Mouse (Mus musculus) MEL (cell line): ENCODE results near the gene Hsph1. TPM values are rescaled to one million over a fixed set of nuclear protein-coding genes. Genes with fewer than 3 reads are reported as not detected.
A peak's percentile ranks its signal among the peaks of the same experiment; 100 is the strongest.

Source experiments
- DNase-seq: peaks from one replicate; pipeline ENCODE4 v3.0.0; 2011; ENCODE audit warnings: low read depth, low spot score
- H3K27ac ChIP-seq: 2 replicates; pipeline ENCODE4 v1.5.1; 2012; ENCODE audit warnings: low read depth, mild to moderate bottlenecking, control low read depth, low read length, moderate library complexity; ENCODE audit not compliant: control insufficient read depth
- H3K27me3 ChIP-seq, 2 experiments: fragments of 150-350 bp in 1 of 2; sonication (generic) in 1 of 2; 2 replicates each; pipeline ENCODE4 v1.6.1; 2012; ENCODE audit warnings: low read length in 2 of 2, mild to moderate bottlenecking in 2 of 2, improper control_type of control experiment in 1 of 2, moderate library complexity in 1 of 2; ENCODE audit not compliant: insufficient read depth in 2 of 2, control insufficient read depth in 1 of 2
- H3K36me3 ChIP-seq, 2 experiments: 2 replicates each; pipeline ENCODE4 v1.6.1; 2012 to 2014; ENCODE audit warnings: low read length in 2 of 2, improper control_type of control experiment in 1 of 2, inconsistent platforms in 1 of 2, mild to moderate bottlenecking in 1 of 2; ENCODE audit not compliant: insufficient read depth in 2 of 2, control insufficient read depth in 1 of 2
- H3K4me1 ChIP-seq, 2 experiments: fragments of 150-350 bp in 1 of 2; sonication (generic) in 1 of 2; 2 replicates each; pipeline ENCODE4 v1.6.1; 2012; ENCODE audit warnings: low read length in 2 of 2, improper control_type of control experiment in 1 of 2, mild to moderate bottlenecking in 1 of 2; ENCODE audit not compliant: insufficient read depth in 2 of 2, control insufficient read depth in 1 of 2
- H3K4me3 ChIP-seq, 2 experiments: fragments of 150-350 bp in 1 of 2; sonication (generic) in 1 of 2; 2 replicates each; pipeline ENCODE4 v1.5.1; 2012; ENCODE audit warnings: low read depth in 2 of 2, low read length in 2 of 2, mild to moderate bottlenecking in 2 of 2, moderate library complexity in 2 of 2, control low read depth in 1 of 2, improper control_type of control experiment in 1 of 2; ENCODE audit not compliant: control insufficient read depth in 1 of 2, insufficient read depth in 1 of 2
- H3K79me2 ChIP-seq: 2 replicates; pipeline ENCODE4 v1.6.1; 2012; ENCODE audit warnings: mild to moderate bottlenecking, low read length, moderate library complexity; ENCODE audit not compliant: control insufficient read depth, poor library complexity, insufficient read depth
- H3K9ac ChIP-seq: 2 replicates; pipeline ENCODE4 v1.6.1; 2012; ENCODE audit warnings: low read depth, mild to moderate bottlenecking, control low read depth, low read length, moderate library complexity; ENCODE audit not compliant: control insufficient read depth, poor library complexity, severe bottlenecking
- H3K9me3 ChIP-seq: fragments of 150-350 bp; sonication (generic); replicated peaks from 2 replicates; pipeline ENCODE4 v1.6.1; 2012; ENCODE audit warnings: mild to moderate bottlenecking, low read length, improper control_type of control experiment, moderate library complexity; ENCODE audit not compliant: insufficient read depth
- BHLHE40 ChIP-seq: IDR thresholded peaks from 2 replicates; pipeline ENCODE4 v1.6.1; 2012; ENCODE audit warnings: low read depth, mild to moderate bottlenecking, inconsistent platforms, low read length, improper control_type of control experiment, borderline replicate concordance
- CTCF ChIP-seq, 3 experiments: IDR thresholded peaks in 2 of 3; conservative IDR thresholded peaks in 1 of 3; 2 replicates each; pipeline ENCODE4 v1.5.1; 2011 to 2012; ENCODE audit warnings: low read length in 3 of 3, low read depth in 2 of 3, mild to moderate bottlenecking in 2 of 3, improper control_type of control experiment in 1 of 3, inconsistent platforms in 1 of 3, mixed read lengths in 1 of 3, moderate library complexity in 1 of 3; ENCODE audit not compliant: control insufficient read depth in 1 of 3, insufficient read depth in 1 of 3, poor library complexity in 1 of 3, severe bottlenecking in 1 of 3
- GABPA ChIP-seq: IDR thresholded peaks from 2 replicates; pipeline ENCODE4 v1.6.1; 2012; ENCODE audit warnings: low read depth, mild to moderate bottlenecking, inconsistent platforms, low read length, improper control_type of control experiment, moderate library complexity
- GATA1 ChIP-seq: IDR thresholded peaks from 2 replicates; pipeline ENCODE4 v1.6.1; 2011; ENCODE audit warnings: low read depth, low read length, improper control_type of control experiment
- HCFC1 ChIP-seq: IDR thresholded peaks from 2 replicates; pipeline ENCODE4 v1.6.1; 2012; ENCODE audit warnings: low read depth, mild to moderate bottlenecking, inconsistent platforms, low read length, improper control_type of control experiment, moderate library complexity
- JUND ChIP-seq: IDR thresholded peaks from 2 replicates; pipeline ENCODE4 v1.6.1; 2011; ENCODE audit warnings: low read depth, mild to moderate bottlenecking, improper control_type of control experiment, low read length
- MAX ChIP-seq: IDR thresholded peaks from 2 replicates; pipeline ENCODE4 v1.6.1; 2011; ENCODE audit warnings: low read length, improper control_type of control experiment
- MXI1 ChIP-seq: IDR thresholded peaks from 2 replicates; pipeline ENCODE4 v1.6.1; 2011; ENCODE audit warnings: mild to moderate bottlenecking, low read depth, low read length, improper control_type of control experiment
- POLR2AphosphoS5 ChIP-seq: IDR thresholded peaks from 2 replicates; pipeline ENCODE4 v1.6.1; 2012; ENCODE audit warnings: low read depth, borderline replicate concordance, mild to moderate bottlenecking, inconsistent platforms, low read length, moderate library complexity, mixed read lengths
- RAD21 ChIP-seq: IDR thresholded peaks from 2 replicates; pipeline ENCODE4 v1.6.1; 2011; ENCODE audit warnings: mild to moderate bottlenecking, low read depth, low read length, improper control_type of control experiment
- RCOR1 ChIP-seq: IDR thresholded peaks from 2 replicates; pipeline ENCODE4 v1.6.1; 2012; ENCODE audit warnings: low read depth, mild to moderate bottlenecking, inconsistent platforms, low read length, improper control_type of control experiment
- SIN3A ChIP-seq: IDR thresholded peaks from 2 replicates; pipeline ENCODE4 v1.6.1; 2012; ENCODE audit warnings: low read length, improper control_type of control experiment, inconsistent platforms
- SMC3 ChIP-seq: IDR thresholded peaks from 2 replicates; pipeline ENCODE4 v1.6.1; 2011; ENCODE audit warnings: low read depth, low read length, improper control_type of control experiment
- TBP ChIP-seq: IDR thresholded peaks from 2 replicates; pipeline ENCODE4 v1.8.0; 2011; ENCODE audit warnings: low read depth, low read length, improper control_type of control experiment
- TCF12 ChIP-seq: IDR thresholded peaks from 2 replicates; pipeline ENCODE4 v1.6.1; 2014; ENCODE audit warnings: low read depth, mild to moderate bottlenecking, inconsistent platforms, low read length, improper control_type of control experiment, moderate library complexity
- USF2 ChIP-seq, 2 experiments: IDR thresholded peaks; 2 replicates each; pipeline ENCODE4 v1.6.1; 2011 to 2012; ENCODE audit warnings: improper control_type of control experiment in 2 of 2, low read length in 2 of 2, borderline replicate concordance in 1 of 2, inconsistent platforms in 1 of 2, low read depth in 1 of 2, mild to moderate bottlenecking in 1 of 2; ENCODE audit not compliant: insufficient read depth in 1 of 2
- ZC3H11A ChIP-seq: IDR thresholded peaks from 2 replicates; pipeline ENCODE4 v1.6.1; 2012; ENCODE audit warnings: low read depth, mild to moderate bottlenecking, inconsistent platforms, low read length, improper control_type of control experiment
- ZKSCAN1 ChIP-seq: IDR thresholded peaks from 2 replicates; pipeline ENCODE4 v1.6.1; 2012; ENCODE audit warnings: low read depth, mild to moderate bottlenecking, inconsistent platforms, low read length, improper control_type of control experiment, moderate library complexity
- ZMIZ1 ChIP-seq: IDR thresholded peaks from 2 replicates; pipeline ENCODE4 v1.6.1; 2012; ENCODE audit warnings: low read depth, mild to moderate bottlenecking, inconsistent platforms, low read length, improper control_type of control experiment, moderate library complexity
- polyA plus RNA-seq, 2 experiments: library from polyadenylated mRNA; stranded (reverse) in 1 of 2; unstranded in 1 of 2; fragments of >175 nt in 1 of 2; fragments of >200 nt in 1 of 2; gene quantifications; 2 replicates each; pipeline versions ENCODE4 v1.2.1 to v1.2.4; 2012; ENCODE audit warnings: low replicate concordance in 2 of 2, low read depth in 1 of 2; ENCODE audit not compliant: insufficient read length in 2 of 2, insufficient read depth in 1 of 2, missing spikeins in 1 of 2
- total RNA-seq: library from RNA; depleted of rRNA; stranded (reverse); fragments of 300-350 nt; gene quantifications from 2 replicates; pipeline ENCODE4 v1.2.3, GENCODE M21; 2012

The Hsph1 gene
- total and polyA plus RNA-seq, 3 experiments = 176 to 388 (median 300) TPM

- Histone ChIP-seq H3K27me3 (no peaks in the 10 kb centered on the region), H3K4me1 (peaks cover 9 to 48% of the 10 kb centered on the region in 2 experiments)
- TF ChIP-seq POLR2AphosphoS5 (no peak), MXI1 (no peak), CTCF (IDR thresholded peaks at IDR 0.05 in 2 of 3, conservative IDR thresholded peaks at IDR 0.05 in 1 of 3; ENCODE audit: control insufficient read depth in 1 of 3, insufficient read depth in 1 of 3, low read depth in 2 of 3, low read length in 3 of 3, poor library complexity in 1 of 3, severe bottlenecking in 1 of 3) (peak in 2 of 3 experiments; percentile 38 to 57; a peak in 3 of 6 replicates), GABPA (no peak), RAD21 (peak; percentile 55), MAX (no peak), ZC3H11A (0 out of 2 replicates have a peak, but pooled peaks have one; percentile 8), SMC3 (peak; percentile 48)
- TF ChIP-seq, all 39 proteins: peak for 4
- no peaks in the 10 kb centered on the region for H3K9me3 ChIP-seq
- H3K27ac ChIP-seq = no peak overlapping the region
- no peak overlapping the region for H3K9ac ChIP-seq
- DNase-seq = peak; percentile 77
- no peak overlapping the region for H3K4me3 ChIP-seq
- H3K79me2 ChIP-seq = no peaks in the 10 kb centered on the region
- H3K36me3 ChIP-seq = peaks cover 0 to 36% of the 10 kb centered on the region in 2 experiments; a peak in 2 of 4 replicates
Observed at GRCm38 (mm10) chr5:149585910-149586309, 50.3 kb downstream of the Hsph1 start.

GRCm38 (mm10) chr5:149585231-149585630, 50.9 kb downstream of the Hsph1 start:
- Histone ChIP-seq H3K4me3 (no peak overlapping the region), H3K36me3 (peaks cover 0 to 36% of the 10 kb centered on the region in 2 experiments; a peak in 2 of 4 replicates), H3K27me3 (no peaks in the 10 kb centered on the region), H3K4me1 (peaks cover 9 to 48% of the 10 kb centered on the region in 2 experiments), H3K9me3 (no peaks in the 10 kb centered on the region), H3K9ac (no peak overlapping the region), H3K79me2 (no peaks in the 10 kb centered on the region), H3K27ac (no peak overlapping the region)
- no peak for DNase-seq
- TF ChIP-seq SIN3A = no peak
- TF ChIP-seq TBP = no peak
- no peak for TF ChIP-seq BHLHE40
- TF ChIP-seq TCF12 = no peak
- no peak for TF ChIP-seq HCFC1
- TF ChIP-seq POLR2AphosphoS5 = no peak
- no peak for TF ChIP-seq MAX
- no peak for TF ChIP-seq JUND
- TF ChIP-seq ZMIZ1 = no peak
- TF ChIP-seq CTCF (IDR thresholded peaks at IDR 0.05 in 2 of 3, conservative IDR thresholded peaks at IDR 0.05 in 1 of 3; ENCODE audit: control insufficient read depth in 1 of 3, insufficient read depth in 1 of 3, low read depth in 2 of 3, low read length in 3 of 3, poor library complexity in 1 of 3, severe bottlenecking in 1 of 3) = no peak
- TF ChIP-seq GATA1 = no peak
- TF ChIP-seq ZKSCAN1 = no peak
- no peak for TF ChIP-seq USF2 (IDR thresholded peaks at IDR 0.05; ENCODE audit: borderline replicate concordance in 1 of 2, insufficient read depth in 1 of 2, low read depth in 1 of 2, low read length in 2 of 2)
- no peak for TF ChIP-seq ZC3H11A
- no peak for TF ChIP-seq RCOR1
- TF ChIP-seq MXI1 = no peak
